Mouse (Mus musculus): ENCODE results near the gene Cd164.

Cd164 gene

DNA sequence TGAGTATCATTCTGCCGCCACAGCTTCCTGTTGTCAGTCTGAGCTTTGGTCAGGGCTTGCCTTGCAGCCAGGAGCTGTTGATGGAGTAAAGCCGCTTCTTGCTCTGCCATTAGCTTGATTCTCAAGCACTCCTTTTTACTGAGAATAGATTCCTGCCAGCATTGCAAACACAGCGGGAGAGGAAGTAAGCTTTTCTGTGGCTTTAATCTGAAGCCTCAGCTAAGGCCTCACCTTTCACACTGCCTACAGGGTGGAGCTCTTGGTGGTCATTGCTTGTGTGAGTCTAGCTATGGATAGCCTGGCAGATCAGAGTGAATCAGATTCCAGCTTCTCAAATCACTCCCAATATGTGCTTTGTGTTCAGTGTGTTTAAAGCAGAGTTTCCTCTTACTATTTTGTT lies 33.1 kb downstream of the Cd164 start:
- DNase-seq, result no peak

DNA sequence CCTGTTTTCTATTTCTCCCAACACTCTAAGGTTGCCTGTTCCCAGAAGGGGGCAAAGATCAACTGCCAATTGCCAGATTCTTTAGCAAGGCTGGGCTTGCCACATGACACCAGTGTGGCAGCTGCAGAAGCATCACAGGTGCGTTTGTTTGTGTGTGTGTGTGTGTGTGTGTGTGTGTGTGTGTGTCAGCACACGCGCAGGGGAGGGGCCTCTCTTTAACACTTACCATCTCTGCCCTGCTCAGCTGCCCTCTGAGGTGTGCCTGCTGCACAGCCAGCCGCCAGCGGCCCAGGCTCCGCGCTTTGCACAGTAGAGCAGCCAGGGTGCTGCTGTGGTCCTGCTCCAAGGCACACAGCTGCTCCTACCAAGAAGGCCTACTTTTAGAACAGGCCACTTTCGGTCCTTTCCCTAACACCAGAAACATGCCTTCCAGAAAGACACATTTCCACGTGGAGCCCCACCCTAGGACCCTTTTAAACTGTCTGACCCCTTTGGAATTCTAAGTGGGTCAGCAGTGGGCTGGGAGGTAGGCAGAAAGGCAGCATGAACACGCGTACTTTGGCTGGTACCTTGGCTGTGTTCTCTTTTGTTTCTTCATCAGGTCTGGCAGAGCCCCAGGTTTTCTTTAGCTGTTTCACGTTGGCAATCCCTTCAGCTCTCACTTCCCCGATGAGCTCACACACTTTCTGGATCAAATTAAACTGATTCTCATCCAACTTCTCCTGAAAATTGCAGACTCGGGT lies 33.8 kb downstream of the Cd164 start:
- DNase-seq, result peak; percentile 80 to 83

DNA sequence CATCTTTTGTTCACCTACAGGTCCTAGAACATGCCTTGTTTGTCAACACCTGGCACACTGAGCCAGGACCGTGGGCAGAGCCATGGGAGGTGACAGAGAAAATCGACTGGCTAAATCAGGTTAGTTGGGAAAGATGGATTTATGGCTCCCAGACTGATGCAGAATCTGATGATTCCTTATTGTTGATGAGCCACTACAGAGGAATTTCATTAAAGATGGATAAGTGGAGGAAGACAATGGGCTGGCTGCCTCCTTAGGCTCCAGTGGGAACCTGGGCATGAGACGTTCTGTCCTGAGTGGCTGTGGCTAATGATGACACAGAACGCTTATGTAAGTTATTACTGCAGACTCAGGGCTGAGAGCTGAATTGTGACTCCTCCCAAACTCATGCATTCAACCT lies 34.5 kb downstream of the Cd164 start:
- no peak for DNase-seq

DNA sequence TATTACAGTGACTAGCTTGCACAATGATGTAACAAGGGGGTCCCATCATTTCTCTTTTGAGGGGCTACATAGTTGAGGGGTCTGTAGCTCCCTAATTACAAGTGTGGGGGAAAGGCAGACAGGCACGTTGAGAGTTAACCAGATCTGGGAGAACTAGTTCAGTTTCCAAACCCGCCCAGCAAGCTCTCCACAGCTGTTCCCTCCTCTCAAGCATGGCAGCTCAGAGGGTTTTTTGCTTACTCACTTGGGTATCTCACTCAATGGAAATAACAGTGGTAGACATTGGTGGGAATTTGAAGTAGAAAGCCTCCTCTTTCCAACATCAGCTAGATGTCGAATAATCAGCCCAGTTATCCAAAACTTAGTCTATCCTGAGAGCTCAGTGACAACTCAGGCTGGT lies 35.9 kb downstream of the Cd164 start:
- DNase-seq, result no peak

DNA sequence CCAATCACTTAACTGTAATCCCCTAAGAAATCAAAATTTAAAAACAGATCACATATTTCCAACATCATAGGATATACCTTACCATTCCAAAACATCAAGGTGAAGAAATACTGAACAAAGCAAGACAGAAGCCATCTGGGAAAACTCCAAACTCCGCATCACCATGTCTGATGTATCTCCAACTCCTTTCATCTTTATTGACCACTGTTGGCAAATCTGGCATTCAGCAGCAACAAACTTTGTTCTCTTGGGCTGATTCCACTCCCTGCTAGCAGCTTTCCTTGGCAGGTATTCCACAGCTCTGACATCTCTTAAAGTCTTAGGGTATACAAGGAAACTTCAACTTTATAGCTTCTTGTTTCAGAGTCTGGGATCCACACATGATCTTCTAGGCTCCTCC lies 39.2 kb downstream of the Cd164 start:
- no peak for DNase-seq

DNA sequence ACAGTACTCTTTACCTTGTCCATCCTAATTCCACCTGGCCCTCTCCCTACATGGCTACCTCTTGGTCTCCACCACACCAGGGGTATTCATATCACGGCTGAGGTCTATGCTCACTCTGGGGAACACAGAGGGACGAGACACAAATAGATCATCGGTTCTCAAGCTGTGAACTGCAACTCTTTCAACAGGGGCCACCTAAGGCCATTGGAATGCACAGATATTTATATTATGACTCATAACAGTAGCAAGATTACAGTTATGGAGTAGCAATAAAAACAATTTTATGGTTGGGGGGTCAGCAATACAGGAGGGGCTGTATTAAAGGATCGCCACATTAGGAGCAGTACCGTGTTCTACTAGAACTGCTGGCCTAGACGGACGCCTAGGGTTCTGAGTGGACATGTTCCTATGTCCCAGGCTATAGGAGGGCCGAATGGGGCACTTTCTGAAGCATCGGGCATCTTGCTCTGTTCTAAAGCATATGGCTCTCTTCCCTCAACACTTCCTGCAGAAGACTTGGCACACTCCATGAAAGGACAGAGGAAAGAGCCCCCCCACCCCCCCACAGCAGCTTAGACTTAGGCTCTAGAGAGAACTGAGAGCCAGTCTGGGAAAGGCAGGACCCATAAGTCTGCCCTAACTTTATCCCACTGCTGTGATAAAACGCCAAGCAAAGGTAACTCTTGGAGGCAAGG lies 42.6 kb downstream of the Cd164 start:
- DNase-seq, result no peak

DNA sequence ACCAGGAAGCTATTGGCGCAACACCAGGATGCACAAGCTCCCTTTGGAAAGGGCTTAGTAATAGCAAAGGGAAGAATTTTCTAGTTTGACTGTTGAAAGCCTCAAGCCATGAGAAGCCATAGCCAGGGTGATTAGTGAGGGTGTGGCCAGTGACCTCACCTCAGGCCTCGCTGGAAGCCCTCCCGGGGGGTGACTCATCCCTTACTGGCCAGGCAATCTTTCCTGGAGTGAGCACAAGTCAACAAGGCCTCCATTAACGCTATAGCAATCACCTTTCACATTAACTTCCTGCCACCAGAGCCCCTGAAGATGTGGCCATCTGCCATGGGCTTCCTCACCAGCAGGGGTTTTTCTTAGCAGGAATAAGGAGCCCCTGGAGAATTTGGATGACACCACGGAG lies 45.9 kb downstream of the Cd164 start:
- no peak for DNase-seq

DNA sequence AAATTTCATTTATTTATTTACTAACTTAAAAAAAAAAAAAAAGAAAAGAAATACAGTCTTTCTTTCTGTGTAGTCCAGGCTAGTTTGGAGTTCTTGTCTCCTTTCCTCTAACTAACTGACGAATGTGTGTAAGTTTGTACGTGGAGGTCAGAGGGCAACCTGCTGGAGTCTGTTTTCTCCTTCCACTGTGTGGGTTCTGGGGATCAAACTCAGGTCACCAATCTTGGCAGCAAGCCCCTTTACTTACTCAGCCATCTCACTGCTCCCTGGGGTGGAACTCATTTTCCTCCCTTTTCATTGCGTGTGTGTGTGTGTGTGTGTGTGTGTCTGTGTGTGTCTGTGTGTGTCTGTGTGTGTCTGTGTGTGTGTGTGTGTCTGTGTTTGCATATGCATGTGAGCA lies 49.1 kb downstream of the Cd164 start:
- DNase-seq, result peak; percentile 81

DNA sequence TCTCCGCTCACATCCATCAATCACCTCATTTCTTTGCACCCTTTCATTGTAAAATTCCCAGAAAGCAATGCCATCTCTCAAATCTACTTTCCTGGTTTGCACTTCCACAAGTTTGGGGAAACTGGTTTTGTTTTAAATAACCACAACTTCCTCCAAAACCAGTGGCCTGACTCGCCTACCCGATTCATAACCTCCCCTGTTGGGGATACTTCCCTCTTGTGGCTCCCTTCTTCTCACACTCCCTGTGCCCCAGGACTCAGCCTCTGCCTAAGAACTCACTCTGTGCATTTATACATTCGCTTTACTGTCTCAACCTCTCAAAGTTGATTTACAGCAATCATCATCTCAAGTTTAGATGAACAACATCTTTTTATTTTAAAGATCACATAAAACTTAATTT lies 51.9 kb downstream of the Cd164 start:
- DNase-seq, result no peak

DNA sequence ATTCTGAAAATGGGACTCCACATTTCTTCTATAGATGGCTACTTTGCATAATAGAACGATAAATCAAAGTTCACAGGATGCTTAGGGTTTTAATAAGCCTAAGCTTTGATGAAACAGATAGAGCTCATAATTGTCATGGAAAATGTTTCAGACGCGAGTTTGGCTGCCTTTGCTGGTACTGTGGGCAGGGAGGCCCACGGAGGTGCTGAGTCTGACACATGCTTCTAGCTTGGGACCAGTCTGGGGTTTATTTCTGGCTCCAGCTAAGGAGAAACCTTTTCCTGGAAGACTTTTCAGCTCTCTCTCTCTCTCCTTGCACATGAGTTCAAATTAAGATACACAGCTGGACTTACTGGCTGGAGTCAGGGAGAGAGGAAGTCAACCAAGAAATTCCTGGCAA lies 53.1 kb downstream of the Cd164 start:
- no peak for DNase-seq

DNA sequence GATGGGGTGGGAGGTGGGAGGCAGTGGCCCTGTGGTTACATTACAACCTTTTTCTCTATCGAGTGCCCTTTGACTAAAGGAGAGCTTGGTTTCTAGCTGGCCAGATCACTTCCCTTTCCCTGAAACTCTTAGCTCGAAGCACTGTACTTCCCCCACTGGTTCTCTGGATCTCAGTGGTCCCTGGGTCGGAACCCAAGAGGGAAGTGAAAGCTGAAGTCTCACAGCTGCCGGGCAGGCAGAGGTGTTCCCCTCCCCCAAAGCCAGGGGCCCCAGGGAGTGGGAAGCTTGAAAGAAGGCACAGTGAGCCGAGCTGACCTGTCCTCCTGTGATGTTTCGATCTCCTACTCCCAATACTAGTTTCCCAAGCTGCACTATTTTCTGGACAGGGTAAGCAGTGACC lies 54.0 kb downstream of the Cd164 start:
- no peak for DNase-seq

DNA sequence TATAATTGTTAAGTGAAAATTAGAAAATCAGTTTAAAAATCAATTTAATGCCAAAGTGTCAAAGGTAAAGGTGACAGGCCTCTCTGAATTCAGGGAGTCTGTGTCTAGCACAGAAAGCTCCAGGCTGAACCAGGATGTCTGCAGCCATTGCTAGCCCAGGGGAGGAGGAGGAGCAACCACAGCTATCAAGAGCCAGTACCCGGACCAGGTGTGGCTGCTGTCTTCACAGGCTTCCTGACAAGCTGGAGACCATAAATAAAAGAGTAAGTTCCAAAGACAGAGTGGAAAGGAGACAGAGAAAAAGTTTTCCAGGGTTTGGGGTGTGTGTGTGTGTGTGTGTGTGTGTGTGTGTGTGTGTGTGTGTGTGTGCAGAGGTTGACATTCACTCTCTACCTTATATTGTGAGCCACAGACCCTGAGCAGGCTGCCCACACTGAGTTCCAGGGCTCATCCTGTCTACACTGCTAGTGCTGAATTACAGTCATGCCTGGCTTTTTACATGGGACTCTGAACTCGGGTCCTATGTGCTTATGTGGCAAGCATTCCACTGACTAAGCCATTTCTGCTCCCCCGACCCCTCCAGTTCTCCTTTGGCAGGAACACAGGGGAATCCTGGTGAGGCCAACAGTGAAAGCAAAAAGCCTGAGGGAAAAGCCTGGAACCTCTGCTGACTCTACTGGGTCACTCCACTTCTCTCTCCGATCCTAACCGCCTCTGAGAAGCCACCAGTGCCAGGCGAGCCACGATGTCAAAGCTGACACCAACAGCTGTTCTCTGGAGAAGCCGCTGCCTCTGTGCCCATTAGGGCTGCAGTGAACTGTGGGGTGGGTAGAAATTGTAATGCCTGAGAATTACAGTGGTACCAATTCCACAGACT lies 56.5 kb downstream of the Cd164 start:
- peak; percentile 30 to 42 for DNase-seq

DNA sequence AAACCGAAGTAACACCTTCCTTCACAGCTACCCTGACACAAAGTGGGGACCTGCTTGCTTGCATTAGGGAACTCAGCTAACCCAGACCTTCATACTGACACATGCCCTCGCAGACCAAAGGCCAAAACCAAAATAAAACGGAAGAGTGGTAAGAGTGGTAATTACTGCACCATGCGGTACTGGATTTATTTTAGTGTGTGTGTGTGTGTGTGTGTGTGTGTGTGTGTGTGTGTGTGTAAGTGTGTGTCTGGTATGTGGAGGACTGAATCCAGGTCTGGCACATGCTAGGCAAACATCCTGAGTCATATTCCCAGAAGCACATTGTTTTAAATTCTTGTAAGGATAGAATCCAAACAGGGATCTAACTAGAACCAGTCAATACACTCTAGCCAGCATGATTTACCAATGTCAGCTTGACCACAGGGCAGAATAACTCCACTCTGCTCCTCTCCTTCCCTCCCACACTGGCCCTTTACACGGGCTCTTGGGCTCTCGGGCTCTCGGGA lies 57.2 kb downstream of the Cd164 start:
- no peak for DNase-seq

DNA sequence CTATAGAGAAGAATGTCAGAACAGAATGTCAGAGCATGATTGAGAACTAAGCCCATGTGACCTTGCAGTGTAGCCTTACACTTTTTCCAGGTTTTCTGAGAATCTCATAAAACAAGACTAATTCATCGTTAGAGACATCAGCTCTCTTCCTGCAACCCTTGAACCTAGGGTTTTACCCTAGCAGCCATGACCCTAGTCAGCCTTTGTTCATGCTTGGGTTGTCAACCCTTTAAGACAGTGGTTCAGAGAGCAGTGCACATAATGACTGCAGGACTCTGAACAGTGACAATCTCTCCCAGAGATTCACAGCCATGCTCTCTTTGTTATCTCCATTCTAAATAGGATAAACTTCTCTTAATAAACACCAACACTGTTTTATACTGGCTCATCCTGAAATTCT lies 59.3 kb downstream of the Cd164 start:
- peak; percentile 52 to 71 for DNase-seq

DNA sequence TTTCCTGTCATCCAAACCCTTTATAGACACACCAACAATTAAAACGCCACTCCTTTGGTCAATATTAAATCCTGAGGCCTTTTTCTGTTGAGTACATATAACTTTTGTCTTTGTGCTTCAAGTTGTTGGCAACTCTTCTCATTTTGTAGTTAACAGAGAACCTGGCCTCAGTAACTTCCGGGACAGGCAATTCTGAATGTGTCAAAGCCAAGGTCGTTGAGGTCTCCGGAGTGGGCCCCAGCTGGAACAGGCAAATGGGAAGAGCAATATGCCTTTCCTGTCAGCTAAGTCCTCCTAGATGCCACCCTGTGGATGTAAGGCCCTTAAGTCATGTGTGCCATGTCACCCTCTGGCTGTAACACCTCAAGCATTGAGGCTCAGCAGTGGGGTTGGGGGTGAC lies 61.2 kb downstream of the Cd164 start:
- peak; percentile 29 to 34 for DNase-seq

Data from kidney, adult 8-10 months (tissue).